Mouse (Mus musculus) liver, embryonic 15.5 days (tissue): ENCODE results near the gene Rab6b. TPM values are rescaled to one million over a fixed set of nuclear protein-coding genes. Genes with fewer than 3 reads are reported as not detected.
"Not testable (repeated sequence)": the region's sequence is repeated elsewhere in the genome, so short reads cannot be mapped to it uniquely, and the experiment has no call there.

Source experiments
- ATAC-seq: fragments of 200-750 bp; cut with Nextera tagmentation; 2 replicates; pipeline ENCODE4 v1.8.0; 2017; ENCODE audit warnings: moderate number of reproducible peaks, mild to moderate bottlenecking, moderate library complexity; ENCODE audit not compliant: insufficient read depth
- H3K27ac ChIP-seq: fragments of 300-500 bp; sonication (generic); replicated peaks from 2 replicates; pipeline ENCODE4 v1.5.1; 2015; ENCODE audit warnings: mild to moderate bottlenecking, inconsistent platforms
- H3K27me3 ChIP-seq: fragments of 300-500 bp; sonication (generic); 2 replicates; pipeline ENCODE4 v1.6.1; 2015; ENCODE audit warnings: mild to moderate bottlenecking, inconsistent platforms
- H3K36me3 ChIP-seq: fragments of 300-500 bp; sonication (generic); replicated peaks from 2 replicates; pipeline ENCODE4 v1.6.1; 2015; ENCODE audit warnings: moderate library complexity, mild to moderate bottlenecking, inconsistent platforms
- H3K4me1 ChIP-seq: fragments of 300-500 bp; sonication (generic); replicated peaks from 2 replicates; pipeline ENCODE4 v1.6.1; 2015; ENCODE audit warnings: inconsistent platforms
- H3K4me2 ChIP-seq: fragments of 300-500 bp; sonication (generic); 2 replicates; pipeline ENCODE4 v1.6.1; 2015; ENCODE audit warnings: moderate library complexity, mild to moderate bottlenecking, inconsistent platforms
- H3K4me3 ChIP-seq: fragments of 300-500 bp; sonication (generic); replicated peaks from 2 replicates; pipeline ENCODE4 v1.5.1; 2015; ENCODE audit warnings: mild to moderate bottlenecking, inconsistent platforms
- H3K9ac ChIP-seq: fragments of 300-500 bp; sonication (generic); 2 replicates; pipeline ENCODE4 v1.6.1; 2015; ENCODE audit warnings: moderate library complexity, mild to moderate bottlenecking, inconsistent platforms
- H3K9me3 ChIP-seq: fragments of 300-500 bp; sonication (generic); replicated peaks from 2 replicates; pipeline ENCODE4 v1.6.1; 2016; ENCODE audit warnings: inconsistent platforms
- WGBS: fragments of 180-500 bp; shearing (Covaris S2); methylation state at CpG from one replicate; pipeline ENCODE4 v1.1.7; 2015; ENCODE audit warnings: mixed read lengths; ENCODE audit not compliant: insufficient replicate concordance; 5-methylcytosine and 5-hydroxymethylcytosine counted together
- polyA plus RNA-seq: library from polyadenylated mRNA; unstranded; fragments of >200 nt; fragmentation: Nextera tagmentation; extraction: Ambion mirVana; gene quantifications from 2 replicates; pipeline ENCODE4 v1.2.1, GENCODE M21; 2015

Rab6b gene
- polyA plus RNA-seq, 1 experiment from 2014 or later: 0.18 TPM

DNA sequence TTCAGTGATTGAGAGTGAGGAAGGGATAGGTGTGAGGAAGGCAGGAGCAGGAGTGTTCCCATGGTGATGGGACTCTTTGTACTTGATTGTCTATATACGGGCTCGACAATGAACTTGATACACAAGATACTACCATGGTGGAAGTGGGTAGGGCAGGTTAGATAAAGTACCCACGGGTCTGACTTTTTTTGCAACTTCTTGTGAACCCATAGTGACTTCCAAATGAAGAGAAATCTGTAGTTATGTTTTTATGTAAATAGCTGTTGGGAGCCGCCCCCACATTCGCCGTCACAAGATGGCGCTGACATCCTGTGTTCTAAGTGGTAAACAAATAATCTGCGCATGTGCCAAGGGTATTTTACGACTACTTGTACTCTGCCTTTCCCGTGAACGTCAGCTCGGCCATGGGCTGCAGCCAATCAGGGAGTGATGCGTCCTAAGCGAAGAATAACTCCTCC lies 3.2 kb upstream of the Rab6b start:
- peaks cover 18% of the 10 kb centered on the region for H3K4me1 ChIP-seq
- ATAC-seq: peak; percentile 55

DNA sequence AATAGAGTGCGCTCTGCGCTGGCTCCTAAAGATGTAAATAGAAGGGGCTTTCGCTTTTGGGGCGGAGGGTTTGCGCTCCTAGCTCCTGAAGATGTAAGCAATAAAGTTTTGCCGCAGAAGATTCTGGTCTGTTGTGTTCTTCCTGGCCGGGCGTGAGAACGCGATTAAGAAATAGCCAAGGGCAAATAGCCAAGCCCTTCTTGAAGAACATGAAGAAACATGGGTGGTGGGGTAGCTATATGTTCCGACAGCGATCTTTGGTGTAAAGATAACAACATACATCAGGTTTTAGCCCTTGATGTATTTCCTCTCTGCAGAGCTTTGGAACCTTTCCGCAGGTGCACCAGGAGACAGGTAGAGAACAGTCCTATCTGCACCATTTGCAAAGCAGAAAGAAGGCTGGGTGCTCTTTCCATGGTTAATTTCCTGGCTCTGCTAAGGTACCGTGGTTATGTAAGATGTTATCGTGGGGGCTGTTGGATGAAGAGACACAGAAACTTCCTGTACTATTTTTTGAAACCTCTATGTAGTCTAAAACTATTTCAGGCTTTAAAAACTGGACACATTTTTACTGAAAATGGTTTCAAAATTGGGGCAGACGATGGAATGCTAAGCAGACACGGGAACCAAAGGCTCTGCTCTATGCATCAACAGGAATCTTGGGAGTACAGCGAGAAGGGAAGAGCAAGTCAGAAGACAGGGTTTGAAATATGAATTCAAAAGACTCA lies 2.5 kb upstream of the Rab6b start:
- WGBS: 25% methylated on average over 18 of the region's 18 CpGs
- H3K27me3 ChIP-seq: peaks cover 57% of the 10 kb centered on the region
- peak overlapping the region; percentile 56 for H3K4me3 ChIP-seq
- peak overlapping the region; percentile 66 for H3K4me2 ChIP-seq
- H3K4me1 ChIP-seq: peaks cover 18% of the 10 kb centered on the region
- no peaks in the 10 kb centered on the region for H3K9me3 ChIP-seq
- no peak for ATAC-seq
- H3K36me3 ChIP-seq: no peaks in the 10 kb centered on the region
- no peak overlapping the region for H3K9ac ChIP-seq
- no peak overlapping the region for H3K27ac ChIP-seq

More for the DNA sequence above, 3.2 kb upstream of the Rab6b start:
- H3K27me3 ChIP-seq: peaks cover 50% of the 10 kb centered on the region
- peak overlapping the region; percentile 60 for H3K4me2 ChIP-seq
- WGBS: 7% methylated on average over 8 of the region's 14 CpGs
- not testable (repeated sequence) for H3K9me3 ChIP-seq, H3K36me3 ChIP-seq, H3K27ac ChIP-seq, H3K9ac ChIP-seq
- H3K4me3 ChIP-seq: peak overlapping the region; percentile 56

DNA sequence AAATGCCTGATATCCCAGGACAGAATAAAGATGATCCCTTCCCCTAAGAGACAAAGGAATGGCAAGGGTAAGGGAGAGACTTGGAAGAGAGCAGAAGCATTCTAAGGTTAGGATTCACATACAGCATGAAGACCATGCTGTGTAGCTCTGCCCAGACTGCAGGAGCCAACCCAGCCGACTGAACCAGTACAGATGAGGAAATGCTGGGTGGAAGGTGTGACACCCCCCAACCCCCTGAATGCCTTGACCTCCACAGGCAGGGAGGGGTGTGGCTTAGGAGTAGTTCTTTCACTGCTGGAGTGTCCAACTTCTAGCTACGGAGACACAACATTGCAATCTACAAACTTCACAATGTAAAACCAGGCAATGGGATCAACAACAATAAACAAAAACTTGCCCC lies 1.7 kb upstream of the Rab6b start:
- Histone ChIP-seq H3K4me1 (peaks cover 18% of the 10 kb centered on the region), H3K9ac (no peak overlapping the region), H3K36me3 (no peaks in the 10 kb centered on the region), H3K9me3 (no peaks in the 10 kb centered on the region), H3K27ac (no peak overlapping the region), H3K4me2 (peak overlapping the region; percentile 66; the same call in 1 of the 2 replicates), H3K4me3 (no peak overlapping the region), H3K27me3 (peaks cover 65% of the 10 kb centered on the region)
- ATAC-seq: no peak
- WGBS: 42% methylated on average over 2 of the region's 2 CpGs

DNA sequence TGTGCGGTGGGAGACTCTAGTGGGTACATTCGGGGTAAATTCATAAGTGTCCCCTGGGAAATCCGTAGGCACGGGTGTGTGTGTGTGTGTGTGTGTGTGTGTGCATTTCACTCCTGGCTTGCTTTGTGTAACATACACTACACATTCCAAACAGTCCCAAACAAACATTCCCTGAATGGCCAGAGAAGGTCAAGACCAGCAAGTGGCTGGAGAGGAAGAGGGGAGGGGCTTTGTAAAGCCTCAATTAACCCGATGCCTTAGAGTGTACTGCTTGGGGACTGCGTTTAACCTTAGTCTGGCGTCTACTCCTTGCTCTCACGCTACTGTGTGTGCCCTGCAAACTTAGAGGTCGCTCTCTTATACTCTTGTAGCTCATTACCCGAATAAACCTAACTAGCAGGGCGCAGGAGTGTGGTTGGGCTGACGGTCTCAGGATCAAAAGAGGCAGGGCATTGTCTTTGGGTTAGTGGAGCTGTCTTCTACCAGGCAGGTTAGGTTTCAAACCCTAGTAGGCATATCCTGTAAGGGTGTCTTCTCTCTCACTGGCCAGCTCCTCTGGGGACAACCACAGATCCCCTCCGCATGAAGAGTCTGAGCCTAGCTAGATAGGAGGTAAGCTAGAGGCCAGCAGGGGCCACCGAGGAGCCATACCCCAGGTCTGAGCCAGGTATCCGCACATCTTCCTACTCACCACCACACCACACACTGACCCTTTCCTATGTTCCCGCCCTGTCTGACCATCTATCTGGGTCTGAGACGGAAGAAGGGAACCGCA lies 673 bp upstream of the Rab6b start:
- H3K4me1 ChIP-seq: peaks cover 18% of the 10 kb centered on the region
- H3K4me2 ChIP-seq: peak overlapping the region; percentile 73
- H3K9ac ChIP-seq: no peak overlapping the region
- ATAC-seq: no peak
- 15% methylated on average over 18 of the region's 18 CpGs for WGBS
- H3K36me3 ChIP-seq: no peaks in the 10 kb centered on the region
- H3K27me3 ChIP-seq: peaks cover 64% of the 10 kb centered on the region
- no peaks in the 10 kb centered on the region for H3K9me3 ChIP-seq
- H3K27ac ChIP-seq: no peak overlapping the region
- H3K4me3 ChIP-seq: peak overlapping the region; percentile 53

DNA sequence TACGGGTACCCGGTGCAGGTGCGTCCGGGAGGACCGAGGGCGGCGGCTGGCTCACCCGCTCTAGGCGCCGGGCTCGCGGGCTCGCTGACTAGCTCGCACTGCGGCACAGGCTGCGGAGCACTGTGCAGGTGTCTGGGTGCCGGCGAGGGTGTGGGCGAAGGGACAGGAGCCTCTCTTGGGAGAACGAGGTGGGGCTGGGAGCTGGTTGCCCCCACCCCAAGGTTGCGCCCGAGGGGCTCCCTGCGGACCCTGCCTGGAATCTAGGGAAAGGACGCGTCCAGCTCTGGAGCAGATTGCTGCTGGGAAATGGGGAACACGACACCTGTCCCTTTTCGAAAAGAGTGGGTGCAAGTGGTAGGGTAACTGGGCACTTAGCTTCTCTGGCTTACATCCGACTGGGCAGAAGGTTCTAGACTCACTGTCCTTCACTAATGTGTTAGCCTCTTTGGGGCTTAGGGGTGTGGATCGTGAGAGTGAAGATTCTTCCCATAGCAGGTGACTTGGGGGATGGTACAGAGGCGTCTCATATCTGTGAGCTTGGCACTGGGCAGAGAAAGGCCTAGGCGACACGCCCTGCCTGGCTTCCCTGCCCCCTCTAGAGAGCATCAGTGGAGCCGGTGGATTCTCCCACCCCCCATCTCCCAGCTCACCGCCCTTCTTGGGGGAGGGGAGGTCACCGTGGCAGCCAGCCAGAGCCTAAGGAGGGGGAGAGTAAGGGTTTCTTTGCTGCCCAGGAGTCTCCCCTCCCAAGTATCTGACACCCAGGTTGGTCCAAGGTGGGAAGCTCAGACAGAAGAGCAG lies 1.1 kb downstream of the Rab6b start:
- WGBS: 3% methylated on average over 35 of the region's 35 CpGs
- no peaks in the 10 kb centered on the region for H3K36me3 ChIP-seq
- H3K4me3 ChIP-seq: peak overlapping the region; percentile 53
- H3K27me3 ChIP-seq: peaks cover 64% of the 10 kb centered on the region
- H3K27ac ChIP-seq: no peak overlapping the region
- H3K9me3 ChIP-seq: no peaks in the 10 kb centered on the region
- peak overlapping the region; percentile 73 for H3K4me2 ChIP-seq
- peaks cover 18% of the 10 kb centered on the region for H3K4me1 ChIP-seq
- no peak for ATAC-seq
- no peak overlapping the region for H3K9ac ChIP-seq

DNA sequence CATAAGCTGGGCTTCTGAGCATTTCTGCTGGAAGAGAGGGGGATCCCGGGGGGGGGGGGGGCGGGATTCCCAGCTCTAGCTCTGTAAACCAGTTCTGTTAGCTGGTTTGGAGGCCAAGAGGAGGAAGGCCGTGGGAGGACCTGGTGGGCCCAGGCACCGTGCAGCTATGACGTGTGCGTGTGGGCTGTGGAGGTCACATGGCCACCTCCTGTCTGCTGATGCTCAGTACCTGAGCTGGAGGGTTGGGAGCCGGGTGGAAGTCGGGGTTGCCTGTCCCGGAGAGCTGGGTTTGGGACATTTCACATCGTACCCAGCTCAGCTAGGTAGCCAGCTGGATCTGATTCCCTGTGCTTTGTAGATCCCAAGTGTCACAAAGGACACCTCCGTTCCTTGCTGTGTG lies 1.8 kb downstream of the Rab6b start:
- ATAC-seq: no peak
- no peak overlapping the region for H3K27ac ChIP-seq
- H3K4me2 ChIP-seq: no peak overlapping the region
- no peaks in the 10 kb centered on the region for H3K9me3 ChIP-seq
- peaks cover 18% of the 10 kb centered on the region for H3K4me1 ChIP-seq
- no peaks in the 10 kb centered on the region for H3K36me3 ChIP-seq
- H3K4me3 ChIP-seq: no peak overlapping the region
- 32% methylated on average over 11 of the region's 11 CpGs for WGBS
- no peak overlapping the region for H3K9ac ChIP-seq
- H3K27me3 ChIP-seq: peaks cover 64% of the 10 kb centered on the region

DNA sequence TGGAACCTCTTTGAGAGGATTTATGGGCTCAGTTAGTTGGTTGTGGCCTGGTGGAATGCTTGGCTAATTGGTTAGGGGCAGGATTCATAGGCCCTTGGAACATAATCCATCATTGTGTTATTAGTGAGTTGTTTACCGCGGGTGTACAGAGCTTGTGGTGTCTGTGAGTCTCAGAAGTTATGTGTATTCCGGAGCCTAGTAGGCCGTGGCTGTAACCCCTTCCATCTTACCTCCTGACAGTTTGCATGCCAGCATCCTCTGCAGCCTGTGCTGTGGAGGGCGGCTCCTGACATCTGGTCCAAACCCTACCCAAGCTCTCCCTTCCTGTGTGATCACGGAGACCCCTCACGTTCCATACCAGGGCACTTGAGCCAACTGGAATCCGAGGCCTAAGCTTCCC lies 2.7 kb downstream of the Rab6b start:
- Histone ChIP-seq H3K27me3 (peaks cover 61% of the 10 kb centered on the region), H3K4me2 (no peak overlapping the region), H3K4me3 (no peak overlapping the region), H3K9ac (no peak overlapping the region), H3K36me3 (no peaks in the 10 kb centered on the region), H3K27ac (no peak overlapping the region), H3K9me3 (no peaks in the 10 kb centered on the region), H3K4me1 (peaks cover 14% of the 10 kb centered on the region)
- ATAC-seq: no peak
- WGBS: 66% methylated on average over 8 of the region's 8 CpGs

DNA sequence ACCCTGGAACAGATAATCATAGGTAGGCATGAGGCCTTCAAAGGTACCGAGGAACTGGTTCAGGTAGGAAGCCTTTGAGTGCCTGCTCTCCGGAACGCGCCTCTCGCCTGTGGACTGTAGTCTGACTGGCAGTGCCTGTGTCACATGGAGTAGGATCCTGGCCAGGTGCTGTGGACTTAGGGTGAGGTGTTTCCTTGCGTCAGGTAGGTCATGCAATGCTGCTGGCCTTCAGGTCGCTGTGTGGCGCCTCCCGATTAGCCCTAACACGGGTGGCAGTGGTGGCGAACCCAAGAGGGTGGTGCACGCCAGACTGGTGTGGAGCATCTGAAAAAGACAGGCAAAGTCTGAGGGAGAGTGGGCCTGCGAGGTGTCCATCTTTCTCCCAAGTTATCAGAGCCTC lies 3.3 kb downstream of the Rab6b start:
- no peak for ATAC-seq
- 67% methylated on average over 13 of the region's 13 CpGs for WGBS
- Histone ChIP-seq H3K27ac (no peak overlapping the region), H3K4me2 (no peak overlapping the region), H3K9ac (no peak overlapping the region), H3K4me3 (no peak overlapping the region), H3K9me3 (no peaks in the 10 kb centered on the region), H3K4me1 (peaks cover 10% of the 10 kb centered on the region; the same call in 1 of the 2 replicates), H3K27me3 (peaks cover 55% of the 10 kb centered on the region), H3K36me3 (no peaks in the 10 kb centered on the region)

DNA sequence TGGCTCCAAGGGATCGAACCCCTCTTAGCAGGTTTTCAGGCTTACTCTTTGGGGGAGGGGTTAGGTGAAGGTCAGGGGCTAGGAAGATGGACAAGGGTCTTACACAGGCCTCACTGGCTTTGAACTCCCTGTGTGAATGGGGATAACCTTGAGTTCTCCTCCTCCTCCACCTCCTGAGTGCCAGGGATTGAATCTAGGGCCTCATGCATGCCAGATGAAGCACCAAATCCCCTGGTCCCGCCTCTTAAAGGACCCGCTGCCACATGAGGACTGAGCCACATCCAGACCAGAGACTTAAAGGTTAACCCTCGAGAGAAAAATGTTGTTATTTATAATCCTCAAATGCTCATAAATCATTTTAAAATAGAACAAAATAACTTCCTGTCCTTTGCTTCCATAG lies 5.4 kb downstream of the Rab6b start:
- H3K9ac ChIP-seq: no peak overlapping the region
- H3K4me3 ChIP-seq: no peak overlapping the region
- H3K27me3 ChIP-seq: peaks cover 35% of the 10 kb centered on the region
- H3K36me3 ChIP-seq: no peaks in the 10 kb centered on the region
- H3K4me1 ChIP-seq: peaks cover 3% of the 10 kb centered on the region; the same call in 1 of the 2 replicates
- ATAC-seq: no peak
- no peaks in the 10 kb centered on the region for H3K9me3 ChIP-seq
- H3K27ac ChIP-seq: no peak overlapping the region
- H3K4me2 ChIP-seq: no peak overlapping the region
- WGBS: 35% methylated on average over 4 of the region's 4 CpGs

DNA sequence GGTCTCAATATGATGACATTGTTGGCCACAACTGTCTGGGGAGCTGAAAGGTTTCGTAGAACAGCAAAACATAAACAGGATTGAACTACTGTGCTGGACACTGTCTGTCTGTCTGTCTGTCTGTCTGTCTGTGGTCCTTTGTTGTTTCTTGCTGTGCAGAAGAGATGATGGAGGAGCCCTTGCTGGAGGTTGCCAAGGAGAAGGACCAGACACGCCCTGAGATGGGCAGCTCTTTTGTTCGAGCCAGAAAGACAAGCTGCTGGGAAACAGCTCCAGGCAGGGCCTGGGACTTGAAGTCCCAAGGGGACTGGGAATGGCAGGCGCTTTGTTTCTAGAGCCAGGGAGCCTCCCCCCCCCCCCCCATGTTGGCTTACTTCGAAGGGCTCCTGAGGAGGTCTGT lies 5.9 kb downstream of the Rab6b start:
- Histone ChIP-seq H3K4me1 (no peaks in the 10 kb centered on the region), H3K27ac (no peak overlapping the region), H3K27me3 (peaks cover 29% of the 10 kb centered on the region), H3K4me3 (no peak overlapping the region), H3K4me2 (no peak overlapping the region), H3K36me3 (no peaks in the 10 kb centered on the region), H3K9ac (no peak overlapping the region), H3K9me3 (no peaks in the 10 kb centered on the region)
- 56% methylated on average over 5 of the region's 5 CpGs for WGBS
- no peak for ATAC-seq

DNA sequence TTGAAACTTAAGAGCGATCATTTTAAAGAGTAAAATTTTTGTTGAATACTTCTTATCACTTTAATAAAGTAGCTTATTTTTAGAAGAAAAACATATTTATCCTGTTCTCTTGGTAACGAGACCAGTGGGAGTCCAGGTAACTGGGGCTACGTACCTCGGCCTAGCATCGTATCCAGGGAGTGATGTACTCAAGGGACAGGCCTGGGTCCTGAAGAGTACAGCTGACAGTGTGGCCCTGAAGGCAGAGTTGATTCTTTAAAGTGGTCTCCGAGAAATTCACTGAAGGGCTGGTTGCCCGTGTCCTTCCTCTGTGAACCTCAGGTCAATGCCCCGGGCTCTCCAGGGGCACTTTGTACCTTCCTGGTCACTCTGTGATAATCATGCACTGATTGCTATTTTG lies 6.4 kb downstream of the Rab6b start:
- no peak for ATAC-seq
- no peak overlapping the region for H3K4me2 ChIP-seq
- no peak overlapping the region for H3K27ac ChIP-seq

More for the DNA sequence above, 6.4 kb downstream of the Rab6b start:
- H3K9ac ChIP-seq: no peak overlapping the region
- H3K27me3 ChIP-seq: peaks cover 24% of the 10 kb centered on the region
- H3K36me3 ChIP-seq: no peaks in the 10 kb centered on the region
- no peak overlapping the region for H3K4me3 ChIP-seq
- WGBS: 71% methylated on average over 8 of the region's 8 CpGs
- H3K9me3 ChIP-seq: no peaks in the 10 kb centered on the region
- H3K4me1 ChIP-seq: no peaks in the 10 kb centered on the region
